Mouse (Mus musculus) olfactory bulb, adult 2 months (tissue): ENCODE measurements at regions not wholly inside any gene's neighbourhood (a gene's known extent, or its start where the extent isn't known, plus 50 kb on each side); places are given as distances from the start of the nearest gene placed in this dataset.

Experiments used
- H3K27ac ChIP-seq: fragments of 200-500 bp; 2 replicates; pipeline ENCODE4 v1.5.1; 2012; ENCODE audit warnings: low read depth, low read length; ENCODE audit not compliant: insufficient read depth
- H3K4me1 ChIP-seq: fragments of 200-500 bp; 2 replicates; pipeline ENCODE4 v1.6.1; 2012; ENCODE audit warnings: low read length; ENCODE audit not compliant: control insufficient read depth, insufficient read depth
- H3K4me3 ChIP-seq: fragments of 200-500 bp; 2 replicates; pipeline ENCODE4 v1.5.1; 2012; ENCODE audit warnings: mild to moderate bottlenecking, low read depth, low read length, moderate library complexity; ENCODE audit not compliant: insufficient read depth
- CTCF ChIP-seq: fragments of 200-500 bp; IDR thresholded peaks from 2 replicates; pipeline ENCODE4 v1.5.1; 2012; ENCODE audit warnings: low read depth, mild to moderate bottlenecking, low read length, moderate library complexity; ENCODE audit not compliant: insufficient read depth
- POLR2A ChIP-seq: fragments of 200-500 bp; IDR thresholded peaks from 2 replicates; pipeline ENCODE4 v1.6.1; 2012; ENCODE audit warnings: mild to moderate bottlenecking, low read depth, low read length, moderate library complexity; ENCODE audit not compliant: insufficient read depth
- WGBS: fragments of 180-500 bp; shearing (Covaris S2); methylation state at CpG from one replicate; pipeline ENCODE4 v1.1.7; 2018; 5-methylcytosine and 5-hydroxymethylcytosine counted together

GRCm38 (mm10) chr1:136711243-136711642, 86.5 kb downstream of the Zfp281 start:
- WGBS: 87% methylated on average over 7 of the region's 7 CpGs
- Histone ChIP-seq H3K4me1 (peaks cover 9% of the 10 kb centered on the region), H3K27ac (no peak overlapping the region), H3K4me3 (no peak overlapping the region)
- TF ChIP-seq POLR2A: no peak
- TF ChIP-seq CTCF: no peak

- no peak overlapping the region for H3K27ac ChIP-seq
Measured at GRCm38 (mm10) chr1:136714077-136714476, 89.4 kb downstream of the Zfp281 start.

GRCm38 (mm10) chr1:136714987-136715386, 90.3 kb downstream of the Zfp281 start:
- TF ChIP-seq CTCF: no peak
- TF ChIP-seq POLR2A: no peak
- 92% methylated on average over 11 of the region's 11 CpGs for WGBS
- Histone ChIP-seq H3K4me3 (no peak overlapping the region), H3K27ac (no peak overlapping the region), H3K4me1 (no peaks in the 10 kb centered on the region)

More at GRCm38 (mm10) chr1:136714077-136714476, 89.4 kb downstream of the Zfp281 start:
- no peak overlapping the region for H3K4me3 ChIP-seq
- 41% methylated on average over 4 of the region's 4 CpGs for WGBS
- TF ChIP-seq POLR2A (no peak), CTCF (no peak)
- no peaks in the 10 kb centered on the region for H3K4me1 ChIP-seq

- no peaks in the 10 kb centered on the region for H3K4me1 ChIP-seq
- H3K27ac ChIP-seq: no peak overlapping the region
- no peak for TF ChIP-seq CTCF
- no peak for TF ChIP-seq POLR2A
- H3K4me3 ChIP-seq: no peak overlapping the region
- WGBS: 75% methylated on average over 15 of the region's 15 CpGs
Measured at GRCm38 (mm10) chr1:136717830-136718517, 93.3 kb downstream of the Zfp281 start.

- TF ChIP-seq CTCF: no peak
- TF ChIP-seq POLR2A: no peak
- Histone ChIP-seq H3K27ac (no peak overlapping the region), H3K4me3 (no peak overlapping the region), H3K4me1 (no peaks in the 10 kb centered on the region)
- WGBS: 58% methylated on average over 13 of the region's 13 CpGs
Measured at GRCm38 (mm10) chr1:136723839-136724443, 99.2 kb downstream of the Zfp281 start.

- Histone ChIP-seq H3K27ac (no peak overlapping the region), H3K4me1 (no peaks in the 10 kb centered on the region), H3K4me3 (no peak overlapping the region)
- no peak for TF ChIP-seq POLR2A
- no peak for TF ChIP-seq CTCF
- WGBS: 90% methylated on average over 4 of the region's 4 CpGs
Measured at GRCm38 (mm10) chr1:136725242-136725641, 100.5 kb downstream of the Zfp281 start.

- WGBS: 45% methylated on average over 11 of the region's 11 CpGs
- H3K4me3 ChIP-seq: no peak overlapping the region
- H3K27ac ChIP-seq: no peak overlapping the region
- no peak for TF ChIP-seq CTCF
- no peak for TF ChIP-seq POLR2A
- no peaks in the 10 kb centered on the region for H3K4me1 ChIP-seq
Measured at GRCm38 (mm10) chr1:136726145-136726935, 101.6 kb downstream of the Zfp281 start.

GRCm38 (mm10) chr1:136727868-136728631, 103.3 kb downstream of the Zfp281 start:
- H3K4me3 ChIP-seq: no peak overlapping the region
- TF ChIP-seq POLR2A: no peak
- TF ChIP-seq CTCF: no peak
- 0 out of 2 replicates have a peak, but pooled peaks cover 1% of the 10 kb centered on the region for H3K4me1 ChIP-seq
- WGBS: 71% methylated on average over 7 of the region's 7 CpGs
- no peak overlapping the region for H3K27ac ChIP-seq
